Mouse (Mus musculus): ENCODE results near the gene Pten.
"Not testable (repeated sequence)": the region's sequence is repeated elsewhere in the genome, so short reads cannot be mapped to it uniquely, and the experiment has no call there.

Pten gene

GRCm38 (mm10) chr19:32755104-32755791 lies 2.0 kb upstream of the Pten start:
- DNase-seq = peak; percentile 13

- peak; percentile 98 for DNase-seq
Measured at GRCm38 (mm10) chr19:32755792-32756635, 1.3 kb upstream of the Pten start.

GRCm38 (mm10) chr19:32756636-32756899 lies 729 bp upstream of the Pten start:
- no peak for DNase-seq

GRCm38 (mm10) chr19:32757831-32758792 lies 815 bp downstream of the Pten start:
- DNase-seq = no peak

GRCm38 (mm10) chr19:32758793-32759161 lies 1.5 kb downstream of the Pten start:
- DNase-seq = no peak

GRCm38 (mm10) chr19:32759357-32760024 lies 2.2 kb downstream of the Pten start:
- DNase-seq = peak; percentile 13

GRCm38 (mm10) chr19:32760499-32760898 lies 3.2 kb downstream of the Pten start:
- DNase-seq = no peak

GRCm38 (mm10) chr19:32761162-32761561 lies 3.9 kb downstream of the Pten start:
- DNase-seq = no peak

GRCm38 (mm10) chr19:32762493-32762892 lies 5.2 kb downstream of the Pten start:
- no peak for DNase-seq

- DNase-seq = no peak
Measured at GRCm38 (mm10) chr19:32778411-32778810, 21.1 kb downstream of the Pten start.

GRCm38 (mm10) chr19:32779131-32779530 lies 21.8 kb downstream of the Pten start:
- DNase-seq = no peak

GRCm38 (mm10) chr19:32781305-32782071 lies 24.2 kb downstream of the Pten start:
- no peak for DNase-seq

- DNase-seq = not testable (repeated sequence)
Measured at GRCm38 (mm10) chr19:32787388-32787787, 30.1 kb downstream of the Pten start.

GRCm38 (mm10) chr19:32788016-32788415 lies 30.7 kb downstream of the Pten start:
- DNase-seq = not testable (repeated sequence)

- DNase-seq = no peak
Measured at GRCm38 (mm10) chr19:32789535-32789934, 32.2 kb downstream of the Pten start.

GRCm38 (mm10) chr19:32792610-32793009 lies 35.3 kb downstream of the Pten start:
- DNase-seq = peak; percentile 74

GRCm38 (mm10) chr19:32793901-32794300 lies 36.6 kb downstream of the Pten start:
- DNase-seq = no peak

- no peak for DNase-seq
Measured at GRCm38 (mm10) chr19:32800557-32800956, 43.3 kb downstream of the Pten start.

- DNase-seq = no peak
Measured at GRCm38 (mm10) chr19:32804703-32805102, 47.4 kb downstream of the Pten start.

- no peak for DNase-seq
Measured at GRCm38 (mm10) chr19:32807610-32808009, 50.3 kb downstream of the Pten start.

GRCm38 (mm10) chr19:32808690-32809089 lies 51.4 kb downstream of the Pten start:
- no peak for DNase-seq

GRCm38 (mm10) chr19:32809117-32809516 lies 51.8 kb downstream of the Pten start:
- DNase-seq = no peak
